Mouse (Mus musculus) midbrain, embryonic 16.5 days (tissue): ENCODE measurements around the gene Pald1. TPM values are rescaled to one million over a fixed set of nuclear protein-coding genes. Genes with fewer than 3 reads are reported as not detected.

Experiments
- ATAC-seq: fragments of 200-750 bp; cut with Nextera tagmentation; 2 replicates; pipeline ENCODE4 v1.8.0; 2017; ENCODE audit warnings: moderate TSS enrichment
- H3K27ac ChIP-seq: fragments of 300-500 bp; sonication (generic); 2 replicates; pipeline ENCODE4 v1.5.1; 2014; ENCODE audit warnings: mild to moderate bottlenecking, low read length, mixed read lengths
- H3K27me3 ChIP-seq: fragments of 300-500 bp; sonication (generic); 2 replicates; pipeline ENCODE4 v1.6.1; 2014; ENCODE audit warnings: low read depth, low read length, mixed read lengths; ENCODE audit not compliant: control insufficient read depth, insufficient read depth
- H3K36me3 ChIP-seq: fragments of 300-500 bp; sonication (generic); 2 replicates; pipeline ENCODE4 v1.6.1; 2014; ENCODE audit warnings: mild to moderate bottlenecking, low read length, moderate library complexity, mixed read lengths; ENCODE audit not compliant: control insufficient read depth, insufficient read depth
- H3K4me1 ChIP-seq: fragments of 300-500 bp; sonication (generic); 2 replicates; pipeline ENCODE4 v1.6.1; 2014; ENCODE audit warnings: mild to moderate bottlenecking, low read length, mixed read lengths; ENCODE audit not compliant: control insufficient read depth, insufficient read depth
- H3K4me2 ChIP-seq: fragments of 300-500 bp; sonication (generic); 2 replicates; pipeline ENCODE4 v1.6.1; 2014; ENCODE audit warnings: mild to moderate bottlenecking, low read length, mixed read lengths
- H3K4me3 ChIP-seq: fragments of 300-500 bp; sonication (generic); 2 replicates; pipeline ENCODE4 v1.5.1; 2014; ENCODE audit warnings: low read depth, mild to moderate bottlenecking, low read length, moderate library complexity, mixed read lengths
- H3K9ac ChIP-seq: fragments of 300-500 bp; sonication (generic); 2 replicates; pipeline ENCODE4 v1.6.1; 2014; ENCODE audit warnings: low read depth, low read length, mixed read lengths
- H3K9me3 ChIP-seq: fragments of 300-500 bp; sonication (generic); replicated peaks from 2 replicates; pipeline ENCODE4 v1.6.1; 2014; ENCODE audit warnings: mild to moderate bottlenecking, low read length, mixed read lengths; ENCODE audit not compliant: control insufficient read depth, poor library complexity, severe bottlenecking
- WGBS: fragments of 180-500 bp; shearing (Covaris S2); extraction: QIAGEN DNeasy Blood & Tissue Kit; methylation state at CpG from one replicate; pipeline ENCODE4 v1.1.7; 2014; 5-methylcytosine and 5-hydroxymethylcytosine counted together
- polyA plus RNA-seq: library from polyadenylated mRNA; unstranded; fragments of >200 nt; fragmentation: Nextera tagmentation; extraction: Ambion mirVana; gene quantifications from 2 replicates; pipeline ENCODE4 v1.2.1, GENCODE M21; 2015

Gene Pald1
- polyA plus RNA-seq, 1 experiment from 2014 or later: 20.6 TPM

- H3K9ac ChIP-seq: no peak overlapping the region
- no peak overlapping the region for H3K27ac ChIP-seq
- H3K4me1 ChIP-seq: no peaks in the 10 kb centered on the region
- ATAC-seq: no peak
- no peak overlapping the region for H3K4me2 ChIP-seq
- H3K27me3 ChIP-seq: no peaks in the 10 kb centered on the region
- H3K9me3 ChIP-seq: no peaks in the 10 kb centered on the region
- 89% methylated on average over 6 of the region's 6 CpGs for WGBS
- no peaks in the 10 kb centered on the region for H3K36me3 ChIP-seq
- H3K4me3 ChIP-seq: no peak overlapping the region
Measured at GRCm38 (mm10) chr10:61304046-61304445, 79.3 kb downstream of the Pald1 start.

GRCm38 (mm10) chr10:61300996-61301395 is 82.3 kb downstream of the Pald1 start:
- Histone ChIP-seq H3K36me3 (no peaks in the 10 kb centered on the region), H3K4me2 (no peak overlapping the region), H3K27ac (no peak overlapping the region), H3K27me3 (no peaks in the 10 kb centered on the region), H3K4me1 (no peaks in the 10 kb centered on the region), H3K9me3 (no peaks in the 10 kb centered on the region), H3K9ac (no peak overlapping the region), H3K4me3 (no peak overlapping the region)
- no peak for ATAC-seq
- WGBS: 85% methylated on average over 3 of the region's 3 CpGs

GRCm38 (mm10) chr10:61297477-61297876 is 85.9 kb downstream of the Pald1 start, which contains the start of gene Prf1:
TSS of gene Prf1 (plus strand) at chr10:61297833.
- Histone ChIP-seq H3K9me3 (no peaks in the 10 kb centered on the region), H3K27ac (no peak within 1 kb of the TSS), H3K9ac (no peak within 1 kb of the TSS), H3K36me3 (no peaks in the 10 kb centered on the region), H3K4me3 (no peak within 1 kb of the TSS), H3K4me2 (no peak within 1 kb of the TSS), H3K4me1 (no peaks in the 10 kb centered on the region), H3K27me3 (no peaks in the 10 kb centered on the region)
- ATAC-seq: no peak
- 89% methylated on average over 7 of the region's 7 CpGs for WGBS

GRCm38 (mm10) chr10:61296713-61297445 is 86.5 kb downstream of the Pald1 start:
- Histone ChIP-seq H3K4me1 (no peaks in the 10 kb centered on the region), H3K9ac (no peak overlapping the region), H3K36me3 (no peaks in the 10 kb centered on the region), H3K27me3 (no peaks in the 10 kb centered on the region), H3K9me3 (no peaks in the 10 kb centered on the region), H3K27ac (no peak overlapping the region), H3K4me2 (no peak overlapping the region), H3K4me3 (no peak overlapping the region)
- ATAC-seq: no peak
- WGBS: 83% methylated on average over 8 of the region's 8 CpGs

GRCm38 (mm10) chr10:61294242-61294641 is 89.1 kb downstream of the Pald1 start:
- no peak for ATAC-seq
- H3K36me3 ChIP-seq: no peaks in the 10 kb centered on the region
- no peaks in the 10 kb centered on the region for H3K27me3 ChIP-seq
- H3K4me1 ChIP-seq: no peaks in the 10 kb centered on the region
- H3K9ac ChIP-seq: no peak overlapping the region
- no peak overlapping the region for H3K4me2 ChIP-seq
- no peak overlapping the region for H3K27ac ChIP-seq
- H3K9me3 ChIP-seq: no peaks in the 10 kb centered on the region
- no peak overlapping the region for H3K4me3 ChIP-seq
- WGBS: 91% methylated on average over 8 of the region's 8 CpGs

GRCm38 (mm10) chr10:61290479-61290878 is 92.9 kb downstream of the Pald1 start:
- H3K4me2 ChIP-seq: no peak overlapping the region
- H3K4me1 ChIP-seq: no peaks in the 10 kb centered on the region
- 44% methylated on average over 2 of the region's 2 CpGs for WGBS
- H3K4me3 ChIP-seq: no peak overlapping the region
- no peak overlapping the region for H3K9ac ChIP-seq
- no peaks in the 10 kb centered on the region for H3K36me3 ChIP-seq
- no peaks in the 10 kb centered on the region for H3K9me3 ChIP-seq
- H3K27ac ChIP-seq: no peak overlapping the region
- H3K27me3 ChIP-seq: no peaks in the 10 kb centered on the region
- no peak for ATAC-seq

GRCm38 (mm10) chr10:61290016-61290415 is 93.3 kb downstream of the Pald1 start:
- Histone ChIP-seq H3K4me3 (no peak overlapping the region), H3K9me3 (no peaks in the 10 kb centered on the region), H3K4me1 (no peaks in the 10 kb centered on the region), H3K27me3 (no peaks in the 10 kb centered on the region), H3K9ac (no peak overlapping the region), H3K4me2 (no peak overlapping the region), H3K36me3 (no peaks in the 10 kb centered on the region), H3K27ac (no peak overlapping the region)
- WGBS: 80% methylated on average over 2 of the region's 2 CpGs
- no peak for ATAC-seq

GRCm38 (mm10) chr10:61286246-61286645 is 97.1 kb downstream of the Pald1 start:
- ATAC-seq: no peak
- 69% methylated on average over 7 of the region's 7 CpGs for WGBS
- H3K9me3 ChIP-seq: no peaks in the 10 kb centered on the region
- no peak overlapping the region for H3K4me2 ChIP-seq
- no peaks in the 10 kb centered on the region for H3K36me3 ChIP-seq
- no peaks in the 10 kb centered on the region for H3K4me1 ChIP-seq
- H3K27ac ChIP-seq: no peak overlapping the region
- no peaks in the 10 kb centered on the region for H3K27me3 ChIP-seq
- H3K4me3 ChIP-seq: no peak overlapping the region
- no peak overlapping the region for H3K9ac ChIP-seq

- H3K4me1 ChIP-seq: no peaks in the 10 kb centered on the region
- H3K27me3 ChIP-seq: no peaks in the 10 kb centered on the region
- H3K4me3 ChIP-seq: no peak overlapping the region
- no peaks in the 10 kb centered on the region for H3K36me3 ChIP-seq
- 76% methylated on average over 11 of the region's 11 CpGs for WGBS
- ATAC-seq: no peak
- H3K27ac ChIP-seq: no peak overlapping the region
- no peaks in the 10 kb centered on the region for H3K9me3 ChIP-seq
- no peak overlapping the region for H3K4me2 ChIP-seq
- no peak overlapping the region for H3K9ac ChIP-seq
Measured at GRCm38 (mm10) chr10:61285271-61285670, 98.1 kb downstream of the Pald1 start.
